ENCODE assay signal across 10 mouse cellular contexts in the genomic region with DNA sequence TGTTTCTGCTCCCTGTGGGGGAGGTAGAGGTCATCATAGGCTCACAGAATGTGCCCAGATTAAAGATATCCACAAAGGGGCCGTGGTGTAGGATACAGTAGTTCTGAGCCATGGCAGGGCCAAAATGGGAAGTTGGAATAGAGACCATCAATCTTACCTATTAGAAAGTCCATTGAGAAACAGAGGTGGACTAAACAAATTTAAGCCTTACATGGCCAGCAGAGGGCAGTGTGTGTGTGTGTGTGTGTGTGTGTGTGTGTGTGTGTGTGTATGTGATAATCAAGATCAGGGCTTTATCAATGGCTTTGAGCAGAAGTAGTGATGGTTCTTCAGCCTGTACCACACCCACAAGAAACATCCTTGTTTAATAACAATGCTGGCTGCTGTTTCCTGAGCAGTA. TPM values are rescaled to one million over a fixed set of nuclear protein-coding genes. Genes with fewer than 3 reads are reported as not detected.
DNase-seq lines count a peak whose midpoint lies in the region; ATAC-seq and TF ChIP-seq lines count a peak whose summit lies in the region.
"Had no signal": no experiment of that assay in that cellular context is flagged by ENCODE, and none has a peak within 500 bp of the region (broad histone marks: within the 10 kb centered on the region; RNA-seq: fewer than 3 reads in every experiment).

No protein-coding gene starts in this region.

- H3K27me3 ChIP-seq in heart, adult 2 months (ENCODE audit: control insufficient read depth, insufficient read depth, low read length), result no peaks in the 10 kb centered on the region

- DNase-seq in heart, adult 2 months, result peak in 1 of 2 experiments; percentile 47
- DNase-seq in heart, postnatal 25 days (ENCODE audit: low spot score), result no peak
- peak; percentile 22 for DNase-seq in thymus, postnatal 0 days (ENCODE audit: low spot score)
- no peak for DNase-seq in thymus, postnatal 36 days
- no peak for DNase-seq in left cerebral cortex, adult 8-10 months (ENCODE audit: low spot score in 2 of 2)

- H3K9ac ChIP-seq in heart, adult 2 months (ENCODE audit: low read depth, low read length), result no peak overlapping the region

- H3K4me1 ChIP-seq in heart, adult 2 months (ENCODE audit: control insufficient read depth, insufficient read depth, low read length), result peaks cover 3% of the 10 kb centered on the region
- H3K4me1 ChIP-seq in embryonic fibroblast, embryonic 13.5 days (ENCODE audit: control insufficient read depth, insufficient read depth, low read length), result peaks cover 21% of the 10 kb centered on the region

- peak overlapping the region; percentile 65 for H3K27ac ChIP-seq in heart, adult 2 months
- peak overlapping the region; percentile 42; the same call in 1 of the 2 replicates for H3K27ac ChIP-seq in embryonic fibroblast, embryonic 13.5 days (ENCODE audit: insufficient read depth, low read length)

- no peaks in the 10 kb centered on the region for H3K36me3 ChIP-seq in heart, adult 2 months (ENCODE audit: control insufficient read depth, insufficient read depth, low read length)

- no peaks in the 10 kb centered on the region for H3K79me2 ChIP-seq in heart, adult 2 months (replicated peaks; ENCODE audit: control insufficient read depth, insufficient read depth, low read length)

- H3K4me3 ChIP-seq in heart, adult 2 months, result no peak overlapping the region
- no peak overlapping the region for H3K4me3 ChIP-seq in embryonic fibroblast, embryonic 13.5 days (ENCODE audit: insufficient read depth, low read length)

- TF ChIP-seq POLR2A in heart, adult 2 months (IDR thresholded peaks at IDR 0.05; ENCODE audit: insufficient read depth, low read depth, low read length), result no peak
- TF ChIP-seq POLR2A in embryonic fibroblast, embryonic 13.5 days (IDR thresholded peaks at IDR 0.05; ENCODE audit: low read depth, low read length), result no peak

- intact Hi-C loops in heart, adult 2 months (cut with DNase I), result no loop called here
- intact Hi-C loops in heart, postnatal 25 days (cut with DNase I), result loop anchor here (2.0 kb wide), 1 partner anchor 97 kb away; no protein-coding TSS in a partner anchor

- ATAC-seq in megakaryocyte progenitor cell, adult 5-6 weeks (replicated peaks; ENCODE audit: poor library complexity), result peak; percentile 63; the same call in 1 of the 2 replicates
- no peak for ATAC-seq in inflammation-experienced regulatory T-cells, adult 6 months

- TF ChIP-seq CTCF in heart, adult 2 months (IDR thresholded peaks at IDR 0.05), result peak; percentile 53
- no peak; the same call in 1 of the 2 replicates for TF ChIP-seq CTCF in embryonic fibroblast, embryonic 13.5 days (IDR thresholded peaks at IDR 0.05; ENCODE audit: borderline replicate concordance, insufficient read depth, low read length)

- TF ChIP-seq EP300 in heart, adult 2 months (IDR thresholded peaks at IDR 0.05; ENCODE audit: insufficient read depth, low read depth, low read length), result no peak

- WGBS in heart, adult 2 months, result 42% methylated on average over 1 of the region's 1 CpGs

RNA-seq across cellular contexts. Expression of a gene that starts 8.3 kb away (rescaled TPM):
- total RNA-seq in heart, adult 2 months (2021), result 10 to 100 TPM; 14.9 to 16.6 TPM
- 13.9 and 19.8 TPM in 2 replicates for polyA plus RNA-seq in heart, adult 2 months (2012; rRNA removed)
- total RNA-seq in heart, postnatal 25 days (2021), result 10 to 100 TPM; 15.5 to 16.5 TPM
- polyA plus RNA-seq in thymus, postnatal 0 days (2015; fragmentation: Nextera tagmentation; extraction: Ambion mirVana), result 6.1 and 6.8 TPM in 2 replicates
- polyA plus RNA-seq in embryonic fibroblast, embryonic 13.5 days (2011; ENCODE audit: insufficient read length, low read depth, missing spikeins), result 5.5 and 9.2 TPM in 2 replicates
- total RNA-seq in megakaryocyte progenitor cell, adult 5-6 weeks (2015), result 8.0 and 11.6 TPM in 2 replicates
- total RNA-seq in megakaryocyte progenitor cell, adult 5-6 weeks (2017), result 4.9 and 6.3 TPM in 2 replicates
- total RNA-seq in left cerebral cortex, adult 8-10 months (2022), result 10 to 100 TPM; 41.6 to 55.1 (median 46.4) TPM
- polyA plus RNA-seq in inflammation-experienced regulatory T-cells, adult 6 months (2017; shearing (Covaris generic)), result 10 to 100 TPM; 27.5 to 40.7 (median 30.3) TPM

RNA-seq across cellular contexts. Expression of a gene that starts 8.9 kb away (rescaled TPM):
- 10 to 100 TPM; 17.8 to 18.1 TPM for total RNA-seq in heart, adult 2 months (2021)
- 18.5 and 24.3 TPM in 2 replicates for polyA plus RNA-seq in heart, adult 2 months (2012; rRNA removed)
- total RNA-seq in heart, postnatal 25 days (2021), result 10 to 100 TPM; 19.3 to 22.2 TPM
- 0.78 and 1.1 TPM in 2 replicates for polyA plus RNA-seq in thymus, postnatal 0 days (2015; fragmentation: Nextera tagmentation; extraction: Ambion mirVana)
- polyA plus RNA-seq in embryonic fibroblast, embryonic 13.5 days (2011; ENCODE audit: insufficient read length, low read depth, missing spikeins), result 13.9 and 18.2 TPM in 2 replicates
- not detected in 2 replicates for total RNA-seq in megakaryocyte progenitor cell, adult 5-6 weeks (2015)
- total RNA-seq in megakaryocyte progenitor cell, adult 5-6 weeks (2017), result not detected in 2 replicates
- 100 to 1,000 TPM; 400 to 422 (median 415) TPM for total RNA-seq in left cerebral cortex, adult 8-10 months (2022)
- under 1 TPM in 1 of 3 experiments, not detected in 2; 0.57 TPM for polyA plus RNA-seq in inflammation-experienced regulatory T-cells, adult 6 months (2017; shearing (Covaris generic))

RNA-seq across cellular contexts. Expression of a gene that starts 26.3 kb away (rescaled TPM):
- 10 to 100 TPM; 70.9 to 82.4 TPM for total RNA-seq in heart, adult 2 months (2021)
- polyA plus RNA-seq in heart, adult 2 months (2012; rRNA removed), result 93.7 and 99.3 TPM in 2 replicates
- 10 to 100 TPM; 73.6 to 91.2 TPM for total RNA-seq in heart, postnatal 25 days (2021)
- 14.9 and 18.0 TPM in 2 replicates for polyA plus RNA-seq in thymus, postnatal 0 days (2015; fragmentation: Nextera tagmentation; extraction: Ambion mirVana)
- 2.1 and 2.3 TPM in 2 replicates for polyA plus RNA-seq in embryonic fibroblast, embryonic 13.5 days (2011; ENCODE audit: insufficient read length, low read depth, missing spikeins)
- not detected in 2 replicates for total RNA-seq in megakaryocyte progenitor cell, adult 5-6 weeks (2015)
- not detected in 2 replicates for total RNA-seq in megakaryocyte progenitor cell, adult 5-6 weeks (2017)
- 10 to 100 TPM; 16.1 to 17.3 (median 16.9) TPM for total RNA-seq in left cerebral cortex, adult 8-10 months (2022)
- polyA plus RNA-seq in inflammation-experienced regulatory T-cells, adult 6 months (2017; shearing (Covaris generic)), result under 1 TPM in 1 of 3 experiments, not detected in 2; 0.35 TPM

RNA-seq across cellular contexts. Expression of a gene that starts 43.1 kb away (rescaled TPM):
- total RNA-seq in heart, adult 2 months (2021), result not detected
- polyA plus RNA-seq in heart, adult 2 months (2012; rRNA removed), result not detected in 2 replicates
- not detected for total RNA-seq in heart, postnatal 25 days (2021)
- polyA plus RNA-seq in thymus, postnatal 0 days (2015; fragmentation: Nextera tagmentation; extraction: Ambion mirVana), result 0.48 TPM in 1 of 2 replicates, not detected in the other
- polyA plus RNA-seq in embryonic fibroblast, embryonic 13.5 days (2011; ENCODE audit: insufficient read length, low read depth, missing spikeins), result not detected in 2 replicates
- total RNA-seq in megakaryocyte progenitor cell, adult 5-6 weeks (2015), result not detected in 2 replicates
- total RNA-seq in megakaryocyte progenitor cell, adult 5-6 weeks (2017), result not detected in 2 replicates
- total RNA-seq in left cerebral cortex, adult 8-10 months (2022), result not detected
- polyA plus RNA-seq in inflammation-experienced regulatory T-cells, adult 6 months (2017; shearing (Covaris generic)), result not detected
- polyA plus RNA-seq: intestine, embryonic 14.5 days; neural tube, embryonic 11.5 days had no signal

RNA-seq across cellular contexts. Expression of a gene that starts 47.4 kb away (rescaled TPM):
- total RNA-seq in heart, adult 2 months (2021), result 10 to 100 TPM; 30.0 to 33.2 TPM
- 27.7 and 33.1 TPM in 2 replicates for polyA plus RNA-seq in heart, adult 2 months (2012; rRNA removed)
- total RNA-seq in heart, postnatal 25 days (2021), result 10 to 100 TPM; 31.0 to 31.8 TPM
- polyA plus RNA-seq in thymus, postnatal 0 days (2015; fragmentation: Nextera tagmentation; extraction: Ambion mirVana), result 15.5 and 15.6 TPM in 2 replicates
- 16.3 and 19.0 TPM in 2 replicates for polyA plus RNA-seq in embryonic fibroblast, embryonic 13.5 days (2011; ENCODE audit: insufficient read length, low read depth, missing spikeins)
- total RNA-seq in megakaryocyte progenitor cell, adult 5-6 weeks (2015), result 7.7 and 11.2 TPM in 2 replicates
- 10.0 and 16.6 TPM in 2 replicates for total RNA-seq in megakaryocyte progenitor cell, adult 5-6 weeks (2017)
- 10 to 100 TPM; 62.2 to 67.3 (median 64.6) TPM for total RNA-seq in left cerebral cortex, adult 8-10 months (2022)
- 1 to 10 TPM; 2.7 to 6.3 (median 2.9) TPM for polyA plus RNA-seq in inflammation-experienced regulatory T-cells, adult 6 months (2017; shearing (Covaris generic))

Comparison
In these comparisons a context has a peak if more than half of its experiments do, and no peak if none do; other contexts are left out.
1. RNA of a gene that starts 8.9 kb away (total RNA-seq): 400 to 422 TPM in left cerebral cortex, adult 8-10 months, 19.3 to 22.2 TPM in heart, postnatal 25 days and 17.8 to 18.1 TPM in heart, adult 2 months; not detected in megakaryocyte progenitor cell, adult 5-6 weeks; every median in the first group is over 10 times any median in the second.
2. RNA of a gene that starts 26.3 kb away (total RNA-seq): 73.6 to 91.2 TPM in heart, postnatal 25 days, 70.9 to 82.4 TPM in heart, adult 2 months and 16.1 to 17.3 TPM in left cerebral cortex, adult 8-10 months; not detected in megakaryocyte progenitor cell, adult 5-6 weeks; every median in the first group is over 10 times any median in the second.